Mouse (Mus musculus) layer of hippocampus, adult 2 months (tissue): ENCODE measurements around the gene Cox11. TPM values are rescaled to one million over a fixed set of nuclear protein-coding genes. Genes with fewer than 3 reads are reported as not detected.

ENCODE experiments used
- DNase-seq, 2 experiments: peaks; one replicate each; pipeline ENCODE4 v3.0.0; 2022; ENCODE audit warnings: low spot score in 2 of 2
- H3K27ac ChIP-seq: fragments of 200-600 bp; 2 replicates; pipeline ENCODE4 v1.8.1; 2022
- H3K4me3 ChIP-seq: fragments of 200-600 bp; 2 replicates; pipeline ENCODE4 v1.8.1; 2022; ENCODE audit warnings: mild to moderate bottlenecking
- CTCF ChIP-seq: fragments of 200-600 bp; conservative IDR thresholded peaks from 2 replicates; pipeline ENCODE4 v1.8.1; 2022; ENCODE audit warnings: antibody characterized with exemption, mild to moderate bottlenecking, moderate library complexity
- long read RNA-seq, 2 experiments: library from polyadenylated mRNA; stranded (forward); transcript quantifications; one replicate each; pipeline ENCODE4 v2.0.0; 2021; ENCODE audit warnings: borderline mapping rate in 2 of 2
- total RNA-seq, 2 experiments: library from RNA; stranded (reverse); gene quantifications; 2 replicates each; pipeline ENCODE4 v1.2.3; 2021

Gene Cox11
- 10 to 100 TPM; 23.3 to 26.0 TPM for total RNA-seq
- long read RNA-seq, experiment 1, transcript Cox11-201 (4 exons, 1,224 nt), result major isoform, 16 of 19 reads
- long read RNA-seq, experiment 1, partial matches to known transcripts, result 2 of 19 reads
- long read RNA-seq, experiment 1, other reads (novel, unspliced or antisense), result 1 of 19 reads
- long read RNA-seq, experiment 2, transcript Cox11-201 (4 exons, 1,224 nt), result major isoform, 17 of 20 reads
- long read RNA-seq, experiment 2, partial matches to known transcripts, result 0 of 20 reads
- long read RNA-seq, experiment 2, other reads (novel, unspliced or antisense), result 1 of 20 reads

DNA sequence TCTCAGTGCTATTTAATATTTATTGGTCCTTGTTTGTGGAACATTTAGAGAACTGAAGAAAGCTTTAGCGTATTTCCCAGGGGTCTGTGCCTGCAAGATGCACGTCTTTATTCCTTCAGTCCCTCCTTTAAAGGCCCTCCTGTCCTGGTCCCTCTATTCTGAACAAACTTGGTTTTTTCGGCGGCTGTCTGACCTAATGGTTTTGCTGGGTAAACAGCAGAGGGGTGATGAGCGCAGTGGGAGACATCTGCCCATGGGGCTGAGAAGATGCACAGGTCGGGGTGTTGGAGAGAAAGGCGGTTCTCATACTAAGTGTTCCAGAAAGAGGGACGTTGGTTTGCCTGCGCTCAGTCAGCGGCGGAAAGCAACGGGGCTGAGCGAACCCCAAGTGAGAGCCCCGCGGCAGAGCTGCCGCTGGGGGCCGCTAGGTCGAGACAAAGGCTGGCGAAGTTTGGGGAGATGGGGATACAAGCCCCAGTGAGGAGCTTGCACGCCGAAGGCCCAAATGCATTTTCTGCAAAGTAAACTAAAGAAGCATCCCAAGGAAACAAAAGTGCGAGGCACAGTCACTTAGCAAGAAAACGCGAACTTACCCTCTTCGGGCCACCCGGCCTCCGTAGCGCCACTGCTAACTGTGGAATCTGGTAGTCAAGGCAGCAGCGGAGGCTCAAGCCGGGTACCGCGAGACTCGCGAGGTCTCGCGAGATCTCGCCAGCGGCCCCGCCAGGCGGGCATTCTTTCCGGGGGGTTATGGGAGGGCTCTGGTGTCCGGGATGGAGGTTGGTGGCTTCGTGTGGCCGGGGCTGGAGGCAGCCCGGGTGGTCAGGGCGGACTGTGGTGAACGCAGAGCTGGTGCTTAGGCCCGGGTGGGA, at the start of gene Cox11, which contains the start of gene Stxbp4:
Gene Cox11, plus strand, starts transcription at position 734 of the 872 bp plus-strand sequence.
Gene Stxbp4, minus strand, starts transcription at position 645 of the 872 bp plus-strand sequence.
- Histone ChIP-seq H3K4me3 (peak within 1 kb of the TSS; percentile 94), H3K27ac (peak within 1 kb of the TSS; percentile 92)
- TF ChIP-seq CTCF, result peak; percentile 81
- peak; percentile 94 to 95 for DNase-seq

DNA sequence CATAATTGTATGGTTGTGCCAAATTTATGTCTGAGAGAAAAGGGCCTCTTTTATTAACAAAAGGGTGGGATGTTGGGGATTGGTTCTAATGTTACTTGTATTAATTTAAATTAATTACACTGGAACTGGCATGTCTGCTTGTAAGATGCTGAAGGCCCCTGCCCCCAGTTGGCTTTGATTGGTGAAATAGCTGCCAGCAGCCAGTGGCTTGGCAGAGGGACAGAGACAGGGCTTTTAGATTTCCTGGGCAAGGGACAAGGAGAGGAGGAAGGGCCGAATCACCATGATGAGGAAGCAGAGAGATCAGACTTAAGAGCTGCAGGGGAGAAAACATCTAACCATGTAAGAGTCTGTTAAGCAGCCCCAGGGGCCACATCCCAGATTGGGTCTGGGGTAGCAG, 47.0 kb upstream of the Cox11 start:
- peak; percentile 8 to 19 for DNase-seq
- no peak for TF ChIP-seq CTCF
- Histone ChIP-seq H3K4me3 (no peak overlapping the region), H3K27ac (no peak overlapping the region)

DNA sequence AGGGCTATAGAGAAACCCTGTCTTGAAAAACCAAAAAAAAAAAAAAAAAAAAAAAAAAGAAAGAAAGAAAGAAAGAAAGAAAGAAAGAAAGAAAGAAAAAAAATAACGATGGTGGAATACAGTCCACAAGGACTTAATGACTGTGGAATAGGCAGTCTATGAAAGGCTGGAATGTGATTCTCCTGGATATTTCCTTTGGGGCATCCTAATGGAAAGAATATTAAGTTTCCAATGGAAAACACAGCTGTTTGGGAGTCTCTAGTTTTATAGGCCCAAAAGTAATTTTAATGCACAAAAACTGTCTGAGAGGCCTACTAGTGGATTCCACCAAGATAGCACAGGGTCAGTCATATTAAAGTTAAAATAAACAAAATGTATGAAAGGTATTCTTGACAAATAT, 42.1 kb upstream of the Cox11 start:
- no peak for TF ChIP-seq CTCF
- no peak overlapping the region for H3K27ac ChIP-seq

DNA sequence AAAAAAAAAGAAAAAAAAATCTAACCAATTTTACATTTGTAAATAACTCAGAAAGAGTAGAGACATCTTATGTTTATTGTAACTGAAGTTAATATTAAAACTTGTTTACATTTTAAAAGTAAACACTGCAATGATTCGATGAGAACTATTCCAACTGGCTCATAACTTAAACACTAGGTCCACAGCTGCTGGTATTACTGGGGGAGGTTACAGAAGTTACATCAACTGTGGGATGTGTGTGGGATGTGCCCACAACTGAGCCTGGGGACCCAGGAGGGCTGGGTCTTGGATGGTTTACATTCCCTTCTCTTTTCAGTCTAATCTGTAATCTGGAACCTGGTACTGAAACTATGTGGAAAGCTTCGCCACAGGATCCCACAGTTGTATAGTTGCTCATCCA, 34.9 kb upstream of the Cox11 start:
- DNase-seq, result no peak
- TF ChIP-seq CTCF, result no peak
- Histone ChIP-seq H3K27ac (no peak overlapping the region), H3K4me3 (no peak overlapping the region)

More for the DNA sequence above, 42.1 kb upstream of the Cox11 start:
- no peak overlapping the region for H3K4me3 ChIP-seq
- no peak for DNase-seq

DNA sequence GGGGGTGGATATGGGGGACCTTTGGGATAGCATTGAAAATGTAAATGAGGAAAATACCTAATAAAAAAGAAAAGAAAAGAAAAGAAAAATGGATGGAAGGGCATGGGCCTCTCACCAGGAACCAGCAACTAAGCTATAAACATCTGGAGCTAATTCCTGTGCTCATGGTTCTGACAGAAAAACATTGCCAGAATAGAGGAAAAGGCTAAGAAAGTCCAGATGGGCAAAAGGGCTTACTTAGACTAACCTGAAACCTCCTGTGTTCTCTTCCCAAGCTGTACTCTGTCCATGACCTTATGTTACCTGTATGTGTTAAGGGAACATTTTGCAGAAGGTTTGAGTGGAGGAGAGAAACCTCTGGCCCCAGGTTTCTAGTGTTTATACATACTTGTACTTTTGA, 25.9 kb upstream of the Cox11 start:
- no peak overlapping the region for H3K4me3 ChIP-seq
- TF ChIP-seq CTCF, result no peak

DNA sequence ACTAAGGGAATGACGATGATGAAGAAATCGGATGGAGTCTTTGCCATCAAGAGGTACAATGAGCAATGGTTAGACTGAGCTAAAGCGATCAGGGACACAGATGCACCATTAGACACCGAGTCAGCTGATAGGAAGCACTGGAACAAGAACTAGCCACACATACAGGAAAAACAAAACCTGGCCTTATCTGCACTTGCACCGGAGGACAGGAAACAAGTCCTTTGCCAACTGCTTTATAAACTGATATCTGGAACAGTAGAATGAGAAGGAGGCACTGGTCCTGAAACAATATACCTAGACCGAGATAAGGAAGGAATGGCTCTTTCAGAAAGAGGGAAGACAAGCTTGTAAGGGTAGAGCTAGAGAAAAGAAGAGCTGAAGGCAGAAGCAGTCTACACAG, 23.2 kb upstream of the Cox11 start:
- DNase-seq, result no peak
- TF ChIP-seq CTCF, result no peak
- no peak overlapping the region for H3K4me3 ChIP-seq
- H3K27ac ChIP-seq, result no peak overlapping the region

More for the DNA sequence above, 25.9 kb upstream of the Cox11 start:
- DNase-seq, result no peak
- H3K27ac ChIP-seq, result no peak overlapping the region

DNA sequence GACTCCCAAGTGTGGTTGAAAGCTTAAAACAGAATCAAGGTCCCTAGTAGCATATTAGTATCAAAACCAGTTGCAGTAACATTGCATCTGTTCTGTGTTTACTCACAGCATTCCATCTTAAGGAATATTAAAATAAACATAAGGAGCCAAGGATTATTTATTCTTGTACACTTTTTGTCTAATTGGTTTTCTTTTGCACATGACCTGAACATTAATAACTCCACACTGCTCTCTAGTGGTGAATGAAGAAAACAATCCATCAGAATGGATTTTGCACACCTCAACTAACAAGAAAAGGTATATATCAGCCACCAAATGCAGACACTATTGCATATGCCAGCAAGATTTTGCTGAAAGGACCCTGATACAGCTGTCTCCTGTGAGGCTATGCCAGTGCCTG, 21.5 kb upstream of the Cox11 start:
- TF ChIP-seq CTCF, result peak; percentile 83
- Histone ChIP-seq H3K4me3 (no peak overlapping the region), H3K27ac (no peak overlapping the region)
- no peak for DNase-seq

DNA sequence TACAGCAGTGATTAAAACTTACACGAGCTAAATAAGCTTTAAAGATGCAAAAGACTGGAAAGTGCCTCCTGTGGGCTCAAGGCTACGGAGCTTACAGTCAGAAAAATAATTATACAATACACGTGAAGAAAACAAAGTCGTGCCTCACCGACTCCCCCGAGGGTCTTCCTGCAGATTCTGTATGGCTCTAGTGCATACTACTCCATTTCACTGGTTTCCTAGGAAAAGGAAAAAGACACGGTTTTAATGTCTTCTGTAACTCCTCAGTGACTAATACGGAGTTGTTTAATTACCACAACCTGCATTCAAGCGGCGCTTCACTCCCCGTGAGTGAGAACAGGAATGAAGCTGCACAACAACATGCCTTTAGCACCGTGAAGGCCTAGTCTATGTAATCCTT, 15.9 kb upstream of the Cox11 start:
- DNase-seq, result no peak
- no peak for TF ChIP-seq CTCF
- Histone ChIP-seq H3K4me3 (no peak overlapping the region), H3K27ac (no peak overlapping the region)

DNA sequence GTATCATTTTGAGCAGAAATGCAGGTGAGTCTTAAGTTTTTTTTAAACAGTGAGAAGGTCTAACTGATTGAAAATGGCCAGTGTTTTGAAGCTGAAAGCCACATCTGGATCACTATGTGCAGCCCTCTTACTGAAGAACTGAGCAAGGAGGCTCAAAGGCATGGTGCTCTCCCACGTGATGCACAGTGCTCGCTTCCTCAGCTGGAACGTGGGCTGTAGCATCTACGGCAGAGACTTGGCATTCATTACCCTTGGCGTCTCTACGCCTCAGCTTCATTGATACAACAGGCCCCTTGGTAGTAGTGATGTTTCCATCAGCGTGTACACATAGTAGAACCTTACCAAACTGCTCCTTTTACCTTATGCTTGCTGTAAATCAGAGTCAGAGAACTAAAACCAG, 15.5 kb upstream of the Cox11 start:
- Histone ChIP-seq H3K27ac (no peak overlapping the region), H3K4me3 (no peak overlapping the region)
- DNase-seq, result no peak
- no peak for TF ChIP-seq CTCF

DNA sequence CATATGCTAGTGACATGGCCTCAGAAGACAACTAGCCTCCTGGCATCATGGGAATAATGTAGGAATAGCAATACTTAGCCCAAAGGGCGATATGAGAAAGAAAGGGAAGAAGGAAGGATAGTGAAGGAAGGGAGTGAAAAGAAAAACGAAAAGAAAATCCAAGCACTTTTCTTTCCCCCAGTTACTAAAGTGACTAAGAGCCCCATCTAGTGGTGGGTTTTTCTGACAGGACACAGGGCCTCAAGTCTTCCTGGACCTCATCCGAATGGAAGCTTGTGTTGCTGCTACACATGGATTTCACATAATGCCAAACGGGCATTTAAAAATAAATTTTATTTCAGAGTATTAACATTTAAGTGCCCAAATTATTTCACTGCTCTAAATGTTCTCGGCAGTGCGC, 14.5 kb upstream of the Cox11 start:
- no peak overlapping the region for H3K27ac ChIP-seq
- TF ChIP-seq CTCF, result peak; percentile 89
- peak; percentile 42 to 75 for DNase-seq
- no peak overlapping the region for H3K4me3 ChIP-seq

DNA sequence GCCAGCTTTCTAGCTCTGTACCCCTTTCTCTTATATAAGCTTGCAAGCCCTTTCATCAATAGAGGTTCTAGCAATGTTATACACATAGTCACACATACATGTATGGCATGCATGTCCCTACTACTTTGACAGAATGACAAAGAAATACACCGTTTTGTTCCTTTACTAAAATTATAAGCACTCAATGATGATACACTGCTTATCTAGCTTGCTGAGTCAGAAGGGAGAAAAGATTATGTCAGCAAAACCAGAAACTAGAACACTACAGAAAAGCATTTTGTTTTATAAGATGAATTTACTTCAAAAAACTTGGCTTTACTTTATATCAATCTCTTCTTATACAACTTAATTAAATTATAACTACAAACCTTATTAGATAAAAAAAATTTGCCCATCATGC, 12.8 kb upstream of the Cox11 start:
- no peak overlapping the region for H3K27ac ChIP-seq
- no peak for TF ChIP-seq CTCF
- H3K4me3 ChIP-seq, result no peak overlapping the region
- no peak for DNase-seq

DNA sequence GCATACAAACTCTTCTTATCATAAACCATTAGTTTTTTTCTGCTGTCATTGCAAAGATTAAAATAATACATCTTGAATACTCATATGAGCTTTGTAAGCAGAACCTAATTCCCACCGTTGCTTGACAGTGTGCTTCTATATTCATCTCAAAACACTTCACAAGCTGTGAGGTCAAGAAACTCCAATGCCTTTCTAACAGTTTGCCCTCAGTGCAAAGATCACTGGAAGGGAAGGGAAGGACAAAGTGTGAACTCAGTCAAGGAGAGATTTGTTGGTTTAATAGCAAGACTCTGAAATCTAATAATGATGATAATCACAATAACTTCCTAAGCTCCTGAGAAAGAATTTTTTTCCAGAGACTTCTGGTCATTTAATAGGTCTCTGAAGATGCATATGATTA, 10.2 kb upstream of the Cox11 start:
- no peak overlapping the region for H3K4me3 ChIP-seq
- no peak overlapping the region for H3K27ac ChIP-seq
- no peak for DNase-seq
- no peak for TF ChIP-seq CTCF

DNA sequence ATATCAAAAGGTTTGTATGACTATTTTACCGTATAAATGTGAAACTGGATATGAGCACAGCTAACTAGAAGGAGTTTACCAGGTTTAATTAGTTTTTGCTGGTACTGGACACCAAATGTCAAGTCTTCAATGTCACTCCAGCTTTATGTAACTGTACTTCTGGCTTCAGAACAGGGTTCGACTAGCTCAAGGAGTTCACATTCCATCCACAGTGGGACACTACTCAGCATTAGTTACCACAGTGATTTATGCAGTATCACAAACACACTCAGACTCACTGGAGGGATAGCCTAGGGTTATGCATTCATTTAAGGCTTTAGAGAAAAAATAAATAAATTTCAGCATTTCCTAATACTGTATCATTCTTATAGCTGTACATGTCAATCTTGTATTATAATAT, 5.5 kb upstream of the Cox11 start:
- Histone ChIP-seq H3K4me3 (no peak overlapping the region), H3K27ac (no peak overlapping the region)
- TF ChIP-seq CTCF, result no peak
- DNase-seq, result no peak
